Mouse (Mus musculus): ENCODE measurements around the gene Ugt1a2.

Gene Ugt1a2

GRCm38 (mm10) chr1:88258361-88258760 lies 58.0 kb downstream of the Ugt1a2 start:
- no peak for DNase-seq (ENCODE audit: low spot score)

DNA sequence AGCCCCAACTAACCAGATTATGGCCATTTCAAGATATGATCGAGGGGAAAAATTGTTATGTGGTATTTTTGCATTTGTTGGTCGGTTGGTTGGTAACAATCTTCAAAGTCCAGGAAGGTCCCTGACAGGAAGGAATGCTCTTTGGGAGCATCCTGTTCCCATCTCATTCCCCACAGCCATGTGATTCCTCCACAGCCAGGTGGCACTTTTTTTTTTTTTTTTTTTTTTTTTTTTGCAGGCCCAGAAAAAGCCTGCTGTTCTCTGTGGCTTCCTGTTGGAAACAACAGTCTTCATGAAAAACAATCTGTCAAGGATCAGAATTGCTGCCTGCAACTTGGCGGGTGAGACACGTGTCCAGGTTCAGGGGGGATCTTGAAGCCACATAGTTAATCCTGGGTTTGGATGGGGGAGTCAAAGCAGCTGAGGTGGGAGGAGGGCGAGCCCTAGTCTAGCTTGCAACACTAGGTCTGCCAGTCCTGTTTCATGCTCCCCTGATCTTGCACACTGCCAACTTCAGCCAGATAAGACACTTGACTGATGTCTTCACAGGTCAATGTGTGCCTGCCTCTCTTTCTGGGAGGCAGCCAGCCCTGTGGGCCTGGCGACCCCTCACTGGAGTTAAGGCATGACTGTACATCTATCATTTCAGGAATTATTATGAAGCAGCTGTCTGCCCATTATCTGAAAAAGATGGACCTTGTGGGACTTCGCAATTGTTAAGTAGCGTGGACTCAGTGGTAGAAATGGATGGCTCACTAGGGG lies 58.7 kb downstream of the Ugt1a2 start:
- peak; percentile 78 for DNase-seq (ENCODE audit: low spot score)

DNA sequence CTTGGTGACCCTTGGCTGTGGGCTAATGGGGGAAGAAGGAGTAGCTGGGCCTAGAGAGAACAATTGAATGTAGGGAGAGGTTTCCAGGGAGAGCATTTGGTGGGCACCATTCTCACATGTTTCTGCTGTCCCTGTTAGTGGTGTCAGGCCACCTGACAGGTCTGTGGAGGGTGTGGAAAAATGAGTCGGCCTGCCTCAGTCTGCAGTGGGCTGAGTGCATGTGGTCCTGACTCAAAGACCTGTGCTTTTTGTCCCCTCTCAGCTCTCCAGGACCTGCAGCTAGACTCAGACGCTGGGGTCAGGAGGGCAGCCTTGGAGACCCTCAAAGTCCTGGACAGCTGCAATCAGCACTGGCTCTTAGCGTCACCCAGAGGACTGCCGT lies 59.2 kb downstream of the Ugt1a2 start:
- no peak for DNase-seq (ENCODE audit: low spot score)

DNA sequence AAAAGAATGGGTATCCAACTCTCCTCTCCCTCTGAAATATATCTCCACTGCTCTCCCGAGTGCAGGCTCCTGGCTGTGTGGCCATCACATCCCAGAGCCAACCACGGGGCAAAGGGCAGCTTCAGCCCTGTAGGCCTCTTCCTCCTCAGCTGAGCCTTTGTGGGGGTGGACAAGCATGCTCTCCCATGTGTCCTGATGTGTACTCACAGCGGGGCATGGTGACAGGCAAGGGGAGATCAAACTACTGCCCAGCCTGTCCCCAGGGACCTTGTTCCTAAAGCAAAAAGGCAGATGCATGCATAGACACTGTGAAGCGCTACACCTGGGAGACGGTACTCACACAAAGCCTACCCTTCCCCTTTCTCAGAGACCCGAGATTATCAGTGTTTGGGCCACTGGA lies 59.7 kb downstream of the Ugt1a2 start:
- no peak for DNase-seq (ENCODE audit: low spot score)

DNA sequence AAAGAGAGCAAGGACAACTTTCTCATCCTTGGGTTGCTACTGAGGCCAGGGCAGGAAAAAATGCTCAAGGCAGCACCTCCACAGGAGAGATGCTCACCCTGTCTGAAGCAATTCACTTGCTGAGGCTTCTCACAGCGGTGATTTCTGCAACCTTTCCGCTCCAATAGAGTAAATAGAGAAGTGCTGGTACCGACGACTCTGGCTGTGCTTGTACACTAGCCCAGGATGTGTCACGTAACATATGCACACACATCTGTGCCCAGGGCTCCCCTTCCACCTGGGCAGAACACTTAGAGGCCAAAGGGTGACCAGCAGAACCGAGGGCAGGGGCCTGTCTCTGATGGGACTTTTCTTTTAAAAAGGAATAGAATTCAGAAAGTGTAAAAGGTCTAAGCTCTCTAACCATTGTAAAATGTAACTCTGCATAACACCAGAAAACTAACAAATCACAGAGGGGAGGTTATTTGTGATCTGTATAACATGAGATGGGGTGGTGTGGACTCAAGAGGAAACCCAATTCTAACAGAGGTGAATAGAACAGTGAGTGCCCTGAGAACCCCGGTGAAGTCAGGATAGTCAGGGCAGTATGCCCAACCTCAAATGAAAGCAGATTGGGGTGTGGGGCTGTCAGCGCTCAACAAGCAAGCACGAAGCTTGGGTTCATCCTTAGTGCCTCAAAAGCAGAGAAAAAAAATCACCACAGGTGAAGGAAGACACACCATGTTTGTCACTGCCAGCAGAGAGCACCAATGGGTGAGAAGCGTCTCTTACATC lies 60.4 kb downstream of the Ugt1a2 start:
- DNase-seq (ENCODE audit: low spot score) = no peak

- no peak for DNase-seq (ENCODE audit: low spot score)
These were observed 61.3 kb downstream of the Ugt1a2 start for GRCm38 (mm10) chr1:88261706-88262105.

DNA sequence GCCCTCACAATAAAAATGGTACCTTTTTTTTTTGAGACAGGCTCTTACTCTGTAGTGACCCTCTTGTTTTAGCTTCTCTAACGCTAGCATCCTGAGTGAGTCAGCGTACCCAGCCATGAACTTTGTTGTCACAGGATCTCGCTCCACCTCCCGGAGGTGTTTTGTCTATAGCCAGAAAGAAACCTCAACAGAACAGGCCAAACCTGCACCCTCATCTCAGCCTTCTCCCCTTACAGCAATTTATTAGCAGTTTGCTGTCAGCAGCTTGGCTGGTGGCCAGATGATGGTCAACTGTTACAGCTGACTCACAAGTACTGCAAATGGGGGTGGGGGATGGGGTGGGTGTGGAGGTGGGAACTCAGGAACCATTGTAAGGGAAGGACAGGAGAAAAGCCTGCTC lies 61.9 kb downstream of the Ugt1a2 start:
- DNase-seq (ENCODE audit: low spot score) = peak; percentile 80

DNA sequence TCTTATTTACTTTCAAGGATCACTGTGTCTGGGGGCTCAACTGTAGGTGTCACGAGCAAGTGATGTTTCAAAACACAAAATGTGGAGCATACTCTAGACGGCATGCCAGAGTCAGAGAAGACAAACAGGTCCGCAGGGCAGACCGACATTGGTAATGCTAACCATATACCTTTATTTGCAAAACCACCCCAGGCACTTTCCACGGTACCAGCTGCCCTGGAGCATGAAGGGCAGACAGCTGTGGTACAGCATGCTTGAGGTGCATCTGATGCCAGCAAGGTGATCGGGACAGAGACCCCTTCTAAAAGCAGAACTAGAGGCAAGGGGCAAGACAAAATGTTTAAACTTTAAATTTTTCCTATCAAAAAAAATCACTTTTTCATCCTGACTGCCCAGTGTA lies 62.6 kb downstream of the Ugt1a2 start:
- no peak for DNase-seq (ENCODE audit: low spot score)

GRCm38 (mm10) chr1:88263778-88264177 lies 63.4 kb downstream of the Ugt1a2 start:
- DNase-seq (ENCODE audit: low spot score) = no peak

DNA sequence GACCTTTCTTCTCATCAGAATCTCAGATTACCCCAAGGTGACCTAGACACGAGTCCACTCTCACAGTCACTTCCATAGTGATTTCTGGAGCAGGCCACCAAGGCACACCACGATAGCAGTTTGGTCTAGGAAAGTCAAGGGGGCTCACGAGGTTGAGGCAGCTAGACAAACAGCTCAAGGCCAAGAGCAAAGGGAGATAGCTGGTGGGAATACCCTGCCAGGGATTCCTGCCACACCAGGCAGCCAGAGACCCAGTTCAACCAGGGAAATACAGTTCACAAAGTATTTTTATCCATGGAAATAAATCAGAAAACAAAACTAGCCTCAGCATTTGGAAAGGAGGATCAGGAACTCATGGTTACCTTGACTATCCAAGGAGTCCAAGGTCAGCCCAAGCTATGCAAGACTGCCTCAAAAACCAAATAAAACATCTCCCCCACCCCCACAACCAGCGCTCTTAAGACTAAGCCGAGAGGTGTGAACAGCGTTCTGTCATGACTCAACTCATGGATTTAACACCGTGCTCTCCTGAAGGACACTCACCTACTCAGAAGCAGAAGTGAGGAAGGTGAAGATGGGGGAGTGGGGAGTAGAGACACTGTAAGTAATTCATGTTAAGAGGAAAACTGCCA lies 64.0 kb downstream of the Ugt1a2 start:
- no peak for DNase-seq (ENCODE audit: low spot score)

- no peak for DNase-seq (ENCODE audit: low spot score)
These were observed 64.5 kb downstream of the Ugt1a2 start for GRCm38 (mm10) chr1:88264869-88265240.

GRCm38 (mm10) chr1:88266123-88266522 lies 65.7 kb downstream of the Ugt1a2 start:
- no peak for DNase-seq (ENCODE audit: low spot score)

- no peak for DNase-seq (ENCODE audit: low spot score)
These were observed 67.1 kb downstream of the Ugt1a2 start for GRCm38 (mm10) chr1:88267489-88267888.

DNA sequence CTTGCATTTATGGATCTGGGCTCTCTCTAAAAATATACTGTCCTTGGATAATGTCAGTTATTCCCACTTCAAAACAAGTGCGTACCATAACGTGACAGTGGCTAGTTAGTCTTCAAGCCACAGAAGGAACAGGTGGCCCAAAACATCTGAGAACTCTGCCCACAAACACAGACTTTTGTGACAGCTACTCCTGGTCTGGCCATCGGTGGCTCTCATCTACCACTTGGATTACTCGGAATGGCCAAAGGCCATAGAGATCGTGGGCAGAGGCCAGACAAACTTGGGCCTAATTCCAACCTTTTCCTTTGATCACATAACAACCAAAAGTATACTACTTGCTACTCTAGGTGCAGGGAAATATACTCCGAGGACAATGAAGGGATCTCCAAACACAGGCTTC lies 67.7 kb downstream of the Ugt1a2 start:
- DNase-seq (ENCODE audit: low spot score) = no peak
